Comparison of ENCODE assay signal across 21 mouse cellular contexts in the genomic region with DNA sequence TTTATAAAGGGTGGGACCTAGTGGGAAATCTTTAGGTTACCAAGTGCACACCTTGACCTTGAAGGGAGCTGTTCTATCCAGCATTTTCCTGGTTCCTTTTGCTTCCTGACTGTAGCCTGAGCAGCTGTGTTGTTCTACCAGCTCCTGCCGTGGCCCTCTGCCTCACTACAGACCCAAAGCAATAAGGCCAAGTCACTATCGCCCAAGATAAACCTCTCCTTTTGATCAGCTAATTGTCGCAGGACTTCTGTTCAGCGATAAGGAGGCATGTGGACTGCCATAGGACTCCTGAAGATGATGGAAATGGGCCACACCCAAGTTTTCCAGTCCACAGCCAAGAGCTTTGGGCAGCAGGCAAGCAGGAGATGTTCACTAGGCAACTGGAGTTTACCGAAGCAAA.
"Had no signal": no experiment of that assay in that cellular context is flagged by ENCODE, and none has a peak within 500 bp of the region (broad histone marks: within the 10 kb centered on the region; RNA-seq: fewer than 3 reads in every experiment).

No protein-coding gene starts in this region.

- H3K27me3 ChIP-seq: midbrain, embryonic 12.5 days; neural tube, embryonic 13.5 days; neural tube, embryonic 15.5 days; stomach, embryonic 15.5 days had no signal

- H3K4me2 ChIP-seq: liver, embryonic 12.5 days; lung, embryonic 14.5 days; midbrain, embryonic 12.5 days; neural tube, embryonic 13.5 days; neural tube, embryonic 15.5 days; stomach, embryonic 15.5 days had no signal

- H3K27ac ChIP-seq: liver, embryonic 12.5 days; liver, embryonic 14.5 days; macrophage; midbrain, embryonic 10.5 days; midbrain, embryonic 12.5 days; neural tube, embryonic 13.5 days; neural tube, embryonic 15.5 days; stomach, embryonic 15.5 days had no signal

- DNase-seq: lung, embryonic 14.5 days; lung, postnatal 10 days; lung, postnatal 36 days; midbrain, embryonic 14.5 days; retina, postnatal 1 day; right cerebral cortex, adult 18-20 months; right cerebral cortex, postnatal 25 days; right cerebral cortex, postnatal 4 days; thymus, postnatal 14 days; thymus, postnatal 36 days had no signal

- ATAC-seq: liver, embryonic 12.5 days; midbrain, embryonic 16.5 days had no signal

- H3K4me1 ChIP-seq: midbrain, embryonic 12.5 days; neural tube, embryonic 13.5 days; stomach, embryonic 15.5 days had no signal

- H3K36me3 ChIP-seq: liver, embryonic 12.5 days; midbrain, embryonic 10.5 days; midbrain, embryonic 12.5 days; neural tube, embryonic 13.5 days; neural tube, embryonic 15.5 days; stomach, embryonic 15.5 days had no signal

- H3K9ac ChIP-seq: liver, embryonic 12.5 days; liver, embryonic 14.5 days; lung, embryonic 14.5 days; midbrain, embryonic 12.5 days; neural tube, embryonic 13.5 days; neural tube, embryonic 15.5 days; stomach, embryonic 15.5 days had no signal

- H3K9me3 ChIP-seq: liver, embryonic 12.5 days; midbrain, embryonic 10.5 days; midbrain, embryonic 12.5 days; neural tube, embryonic 13.5 days; neural tube, embryonic 15.5 days; stomach, embryonic 15.5 days had no signal

- H3K4me3 ChIP-seq: liver, embryonic 12.5 days; megakaryocyte, embryonic 14.5 days; midbrain, embryonic 10.5 days; midbrain, embryonic 12.5 days; myocyte; neural tube, embryonic 13.5 days; neural tube, embryonic 15.5 days; stomach, embryonic 15.5 days had no signal
